Mouse (Mus musculus) heart, embryonic 10.5 days (tissue): Measurements from ENCODE around the gene Fggy. TPM values are rescaled to one million over a fixed set of nuclear protein-coding genes. Genes with fewer than 3 reads are reported as not detected.

ENCODE experiments used
- DNase-seq: peaks from one replicate; pipeline ENCODE4 v3.0.0-alpha.2; 2017; ENCODE audit warnings: low spot score
- H3K27ac ChIP-seq: fragments of 300-500 bp; sonication (generic); 2 replicates; pipeline ENCODE4 v1.5.1; 2016; ENCODE audit warnings: mild to moderate bottlenecking
- H3K27me3 ChIP-seq: fragments of 300-500 bp; sonication (generic); 2 replicates; pipeline ENCODE4 v1.6.1; 2016; ENCODE audit warnings: mild to moderate bottlenecking; ENCODE audit not compliant: poor library complexity, insufficient read depth, severe bottlenecking
- H3K36me3 ChIP-seq: fragments of 300-500 bp; sonication (generic); 2 replicates; pipeline ENCODE4 v1.6.1; 2016; ENCODE audit warnings: mild to moderate bottlenecking, moderate library complexity
- H3K4me1 ChIP-seq: fragments of 300-500 bp; sonication (generic); 2 replicates; pipeline ENCODE4 v1.6.1; 2016; ENCODE audit warnings: mild to moderate bottlenecking
- H3K4me3 ChIP-seq: fragments of 300-500 bp; sonication (generic); 2 replicates; pipeline ENCODE4 v1.5.1; 2016; ENCODE audit warnings: mild to moderate bottlenecking, moderate library complexity
- H3K9me3 ChIP-seq: fragments of 300-500 bp; sonication (generic); 2 replicates; pipeline ENCODE4 v1.6.1; 2016; ENCODE audit warnings: mild to moderate bottlenecking, moderate library complexity
- WGBS: fragments of 180-500 bp; shearing (Covaris S2); methylation state at CpG from one replicate; pipeline ENCODE4 v1.1.7; 2016; 5-methylcytosine and 5-hydroxymethylcytosine counted together
- polyA plus RNA-seq: library from polyadenylated mRNA; unstranded; fragments of >200 nt; fragmentation: Nextera tagmentation; extraction: Ambion mirVana; gene quantifications from 2 replicates; pipeline ENCODE4 v1.2.1, GENCODE M21; 2016

Fggy gene
- polyA plus RNA-seq, 1 experiment from 2014 or later: 8.0 TPM

- peaks cover 21% of the 10 kb centered on the region for H3K4me1 ChIP-seq
- H3K36me3 ChIP-seq: no peaks in the 10 kb centered on the region
- no peak overlapping the region for H3K4me3 ChIP-seq
- no peaks in the 10 kb centered on the region for H3K27me3 ChIP-seq
- DNase-seq: no peak
- H3K27ac ChIP-seq: no peak overlapping the region
- H3K9me3 ChIP-seq: no peaks in the 10 kb centered on the region
- WGBS: 88% methylated on average over 3 of the region's 3 CpGs
These were observed 309.8 kb downstream of the Fggy start for GRCm38 (mm10) chr4:95867103-95867502.

- no peaks in the 10 kb centered on the region for H3K36me3 ChIP-seq
- no peak overlapping the region for H3K27ac ChIP-seq
- no peaks in the 10 kb centered on the region for H3K9me3 ChIP-seq
- DNase-seq: no peak
- WGBS: 78% methylated on average over 6 of the region's 6 CpGs
- H3K4me3 ChIP-seq: no peak overlapping the region
- no peaks in the 10 kb centered on the region for H3K27me3 ChIP-seq
- peaks cover 9% of the 10 kb centered on the region for H3K4me1 ChIP-seq
These were observed 311.0 kb downstream of the Fggy start for GRCm38 (mm10) chr4:95868348-95868747.

- Histone ChIP-seq H3K4me3 (no peak overlapping the region), H3K36me3 (no peaks in the 10 kb centered on the region), H3K27me3 (no peaks in the 10 kb centered on the region), H3K27ac (no peak overlapping the region), H3K9me3 (no peaks in the 10 kb centered on the region), H3K4me1 (no peaks in the 10 kb centered on the region)
- WGBS: 28% methylated on average over 6 of the region's 6 CpGs
- DNase-seq: peak; percentile 51
These were observed 314.0 kb downstream of the Fggy start for GRCm38 (mm10) chr4:95871216-95871881.

GRCm38 (mm10) chr4:95875896-95876295 is 318.6 kb downstream of the Fggy start:
- peak; percentile 47 for DNase-seq
- WGBS: 87% methylated on average over 4 of the region's 4 CpGs
- H3K27me3 ChIP-seq: no peaks in the 10 kb centered on the region

GRCm38 (mm10) chr4:95877436-95877835 is 320.1 kb downstream of the Fggy start:
- Histone ChIP-seq H3K36me3 (no peaks in the 10 kb centered on the region), H3K27ac (no peak overlapping the region), H3K4me1 (no peaks in the 10 kb centered on the region), H3K4me3 (no peak overlapping the region), H3K9me3 (no peaks in the 10 kb centered on the region), H3K27me3 (no peaks in the 10 kb centered on the region)
- 87% methylated on average over 4 of the region's 4 CpGs for WGBS
- DNase-seq: peak; percentile 17

More at GRCm38 (mm10) chr4:95875896-95876295, 318.6 kb downstream of the Fggy start:
- H3K4me3 ChIP-seq: no peak overlapping the region
- H3K27ac ChIP-seq: no peak overlapping the region
- H3K9me3 ChIP-seq: no peaks in the 10 kb centered on the region
- H3K4me1 ChIP-seq: no peaks in the 10 kb centered on the region
- no peaks in the 10 kb centered on the region for H3K36me3 ChIP-seq

- Histone ChIP-seq H3K27ac (no peak overlapping the region), H3K9me3 (no peaks in the 10 kb centered on the region), H3K36me3 (no peaks in the 10 kb centered on the region), H3K27me3 (no peaks in the 10 kb centered on the region), H3K4me1 (no peaks in the 10 kb centered on the region), H3K4me3 (no peak overlapping the region)
- WGBS: 62% methylated on average over 4 of the region's 4 CpGs
- peak; percentile 56 for DNase-seq
These were observed 324.5 kb downstream of the Fggy start for GRCm38 (mm10) chr4:95881751-95882350.

DNA sequence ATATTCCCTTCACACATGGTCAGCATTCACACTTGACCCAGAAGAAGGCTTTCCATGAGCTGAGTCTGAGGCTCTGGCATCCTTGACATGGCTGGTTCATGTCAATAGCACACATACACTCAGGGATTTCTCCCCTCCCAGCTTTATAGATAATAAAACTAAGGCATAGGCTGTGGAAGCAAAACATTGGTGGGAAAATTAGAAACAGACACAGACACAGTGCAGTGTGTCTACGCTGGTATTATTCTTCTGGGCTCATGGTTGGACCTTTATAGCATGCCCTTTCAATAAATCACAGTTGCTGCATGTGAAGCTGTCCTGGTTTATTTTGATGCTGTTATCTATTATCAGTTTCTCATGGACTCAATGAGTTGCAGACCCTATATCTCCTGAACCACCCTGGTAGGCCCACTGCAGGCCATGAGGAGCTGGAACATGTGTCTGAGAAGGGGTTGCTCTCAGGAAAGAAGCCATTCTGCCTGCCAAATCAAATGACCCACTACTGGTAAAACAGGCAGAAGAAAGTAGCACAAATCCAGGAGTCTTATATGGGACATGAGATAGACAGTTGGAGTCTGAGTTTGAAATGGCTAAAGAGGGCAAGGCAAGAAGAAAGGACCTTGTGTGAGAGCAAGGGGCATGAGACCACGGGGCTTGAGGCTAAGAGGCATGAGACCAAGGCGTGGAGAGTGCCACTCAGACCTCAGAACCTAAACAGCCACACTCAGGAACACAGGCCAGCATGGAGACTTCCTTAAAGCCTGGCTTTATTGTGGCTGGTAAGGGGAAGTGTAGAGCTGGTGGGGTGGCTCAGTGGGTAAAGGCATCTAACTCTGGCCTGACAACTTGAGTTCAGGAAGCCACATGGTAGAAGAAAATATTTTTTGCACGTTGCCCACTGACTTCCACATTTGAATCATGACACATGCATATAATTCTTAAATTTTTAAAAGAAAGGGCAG is 327.2 kb downstream of the Fggy start:
- Histone ChIP-seq H3K36me3 (no peaks in the 10 kb centered on the region), H3K4me1 (no peaks in the 10 kb centered on the region), H3K4me3 (no peak overlapping the region), H3K9me3 (no peaks in the 10 kb centered on the region), H3K27ac (no peak overlapping the region), H3K27me3 (no peaks in the 10 kb centered on the region)
- 80% methylated on average over 4 of the region's 4 CpGs for WGBS
- DNase-seq: peak; percentile 17

- Histone ChIP-seq H3K9me3 (no peaks in the 10 kb centered on the region), H3K27ac (no peak overlapping the region)
- WGBS: 41% methylated on average over 2 of the region's 2 CpGs
These were observed 338.0 kb downstream of the Fggy start for GRCm38 (mm10) chr4:95895199-95895754.

GRCm38 (mm10) chr4:95896571-95896970 is 339.3 kb downstream of the Fggy start:
- Histone ChIP-seq H3K4me1 (peaks cover 39% of the 10 kb centered on the region), H3K4me3 (no peak overlapping the region), H3K27me3 (no peaks in the 10 kb centered on the region), H3K36me3 (no peaks in the 10 kb centered on the region), H3K9me3 (no peaks in the 10 kb centered on the region), H3K27ac (no peak overlapping the region)
- 26% methylated on average over 5 of the region's 5 CpGs for WGBS
- no peak for DNase-seq

More at GRCm38 (mm10) chr4:95895199-95895754, 338.0 kb downstream of the Fggy start:
- no peaks in the 10 kb centered on the region for H3K36me3 ChIP-seq
- no peak for DNase-seq
- peaks cover 39% of the 10 kb centered on the region for H3K4me1 ChIP-seq
- no peak overlapping the region for H3K4me3 ChIP-seq
- no peaks in the 10 kb centered on the region for H3K27me3 ChIP-seq

DNA sequence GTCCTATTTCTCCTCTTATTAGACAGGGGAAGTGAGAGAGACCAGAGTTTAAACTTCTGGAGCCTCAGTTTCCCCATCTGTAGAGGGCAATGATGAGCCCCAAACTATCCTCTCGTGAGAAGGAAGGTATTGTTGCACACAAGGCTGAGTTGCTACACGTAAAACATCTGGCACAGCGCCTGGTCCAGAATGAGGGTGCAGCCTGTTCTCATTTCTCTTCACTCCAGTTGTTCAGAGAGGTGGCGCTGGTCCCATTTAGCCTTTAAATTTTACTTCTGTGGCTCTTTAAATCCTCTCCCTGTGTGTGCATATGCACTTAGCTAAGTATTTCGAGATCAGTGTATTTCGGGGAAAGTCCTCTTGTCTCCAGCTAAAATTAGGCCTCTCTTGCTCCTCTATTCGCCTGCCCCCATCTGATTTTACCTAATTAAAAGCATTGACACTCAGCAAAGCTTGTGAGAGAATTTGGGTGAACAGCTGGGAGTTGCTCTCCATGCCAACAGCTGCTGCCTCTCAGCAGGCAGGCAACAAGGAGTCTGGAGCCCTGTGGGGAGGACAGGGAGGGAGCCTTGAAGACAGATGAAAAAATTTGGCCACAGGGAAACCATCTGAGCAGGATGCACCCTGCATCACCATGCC is 340.0 kb downstream of the Fggy start:
- no peak overlapping the region for H3K4me3 ChIP-seq
- 73% methylated on average over 7 of the region's 7 CpGs for WGBS
- H3K36me3 ChIP-seq: no peaks in the 10 kb centered on the region
- H3K27me3 ChIP-seq: no peaks in the 10 kb centered on the region
- H3K9me3 ChIP-seq: no peaks in the 10 kb centered on the region
- no peak for DNase-seq
- no peak overlapping the region for H3K27ac ChIP-seq
- peaks cover 39% of the 10 kb centered on the region for H3K4me1 ChIP-seq

GRCm38 (mm10) chr4:95898714-95899113 is 341.4 kb downstream of the Fggy start:
- H3K4me3 ChIP-seq: no peak overlapping the region
- WGBS: 24% methylated on average over 6 of the region's 6 CpGs
- no peaks in the 10 kb centered on the region for H3K27me3 ChIP-seq
- no peaks in the 10 kb centered on the region for H3K9me3 ChIP-seq
- H3K27ac ChIP-seq: no peak overlapping the region
- no peaks in the 10 kb centered on the region for H3K36me3 ChIP-seq
- DNase-seq: no peak
- H3K4me1 ChIP-seq: peaks cover 39% of the 10 kb centered on the region

- H3K4me3 ChIP-seq: no peak overlapping the region
- no peak for DNase-seq
- no peaks in the 10 kb centered on the region for H3K9me3 ChIP-seq
- 51% methylated on average over 4 of the region's 4 CpGs for WGBS
- peaks cover 38% of the 10 kb centered on the region for H3K4me1 ChIP-seq
- H3K27me3 ChIP-seq: no peaks in the 10 kb centered on the region
- H3K27ac ChIP-seq: peak overlapping the region; percentile 29; the same call in 1 of the 2 replicates
- no peaks in the 10 kb centered on the region for H3K36me3 ChIP-seq
These were observed 342.8 kb downstream of the Fggy start for GRCm38 (mm10) chr4:95899926-95900712.
